Comparison of ENCODE assay signal across 8 mouse cellular contexts in genomic region chr16:20185368-20185767, GRCm38 (mm10). TPM values are rescaled to one million over a fixed set of nuclear protein-coding genes. Genes with fewer than 3 reads are reported as not detected.
DNase-seq lines count a peak whose midpoint lies in the region; ATAC-seq and TF ChIP-seq lines count a peak whose summit lies in the region.

No protein-coding gene starts in this region.

- no peak for ATAC-seq in lung, embryonic 14.5 days (ENCODE audit: insufficient read depth)

- H3K27me3 ChIP-seq in lung, embryonic 14.5 days (ENCODE audit: insufficient read depth, low read length): no peaks in the 10 kb centered on the region

- no peak overlapping the region for H3K9ac ChIP-seq in lung, embryonic 14.5 days

- H3K4me2 ChIP-seq in lung, embryonic 14.5 days: no peak overlapping the region

- no peak overlapping the region for H3K4me3 ChIP-seq in gastrocnemius, adult 2 months
- no peak overlapping the region for H3K4me3 ChIP-seq in lung, embryonic 14.5 days (ENCODE audit: low read depth, low read length)

- WGBS in lung, embryonic 14.5 days: 63% methylated on average over 2 of the region's 2 CpGs

- H3K36me3 ChIP-seq in lung, embryonic 14.5 days (ENCODE audit: insufficient read depth): peaks cover 70% of the 10 kb centered on the region

- no peak overlapping the region for H3K27ac ChIP-seq in gastrocnemius, adult 2 months
- no peak overlapping the region for H3K27ac ChIP-seq in lung, embryonic 14.5 days (ENCODE audit: low read depth)

- DNase-seq in gastrocnemius, adult 2 months: peak; percentile 25
- no peak for DNase-seq in gastrocnemius, postnatal 10 days
- peak; percentile 48 for DNase-seq in lung, embryonic 14.5 days
- no peak for DNase-seq in lung, postnatal 4 days
- peak; percentile 66 for DNase-seq in brain, adult 2 months (ENCODE audit: low read depth, low spot score)
- DNase-seq in retina, embryonic 14.5 days (ENCODE audit: low spot score): peak; percentile 56
- no peak for DNase-seq in spleen, adult 12 weeks (ENCODE audit: low spot score)
- no peak for DNase-seq in testis, postnatal 14 days (ENCODE audit: low spot score)

- no peaks in the 10 kb centered on the region for H3K9me3 ChIP-seq in lung, embryonic 14.5 days (ENCODE audit: low read depth, low read length)

- H3K4me1 ChIP-seq in lung, embryonic 14.5 days (ENCODE audit: insufficient read depth): no peaks in the 10 kb centered on the region

- peak; percentile 63 for TF ChIP-seq CTCF in gastrocnemius, adult 2 months (IDR thresholded peaks at IDR 0.05)
- peak; percentile 62 for TF ChIP-seq CTCF in lung, embryonic 14.5 days (IDR thresholded peaks at IDR 0.05; ENCODE audit: low read depth)

- intact Hi-C loops in gastrocnemius, adult 2 months (cut with DNase I): loop anchor here (10.0 kb wide), 1 partner anchor 461 kb away; no protein-coding TSS in a partner anchor

RNA-seq across cellular contexts. Expression of gene Yeats2, which starts 44.5 kb away (rescaled TPM):
- total RNA-seq in gastrocnemius, adult 2 months (2021): 1 to 10 TPM; 5.7 to 6.9 TPM
- total RNA-seq in gastrocnemius, postnatal 10 days (2021): 10 to 100 TPM; 18.1 to 29.7 TPM
- polyA plus RNA-seq in lung, embryonic 14.5 days (2014; fragmentation: Nextera tagmentation; extraction: Ambion mirVana): 46.3 and 53.3 TPM in 2 replicates

RNA-seq across cellular contexts. Expression of gene Map6d1, which starts 55.8 kb away (rescaled TPM):
- under 1 TPM; 0.26 to 0.78 TPM for total RNA-seq in gastrocnemius, adult 2 months (2021)
- 1 to 10 TPM; 1.3 to 1.8 TPM for total RNA-seq in gastrocnemius, postnatal 10 days (2021)
- polyA plus RNA-seq in lung, embryonic 14.5 days (2014; fragmentation: Nextera tagmentation; extraction: Ambion mirVana): 0.70 and 0.71 TPM in 2 replicates

Comparison
In these comparisons a context has a peak if more than half of its experiments do, and no peak if none do; other contexts are left out.
1. DNase-seq: peak in gastrocnemius, adult 2 months (single experiment), lung, embryonic 14.5 days (single experiment), brain, adult 2 months (single experiment) and retina, embryonic 14.5 days (single experiment); none in gastrocnemius, postnatal 10 days (single experiment), lung, postnatal 4 days (0 of 2), spleen, adult 12 weeks (single experiment) and testis, postnatal 14 days (single experiment).